Mouse (Mus musculus) embryonic facial prominence, embryonic 15.5 days (tissue): ENCODE results near the gene Milr1. TPM values are rescaled to one million over a fixed set of nuclear protein-coding genes. Genes with fewer than 3 reads are reported as not detected.
A peak's percentile ranks its signal among the peaks of the same experiment; 100 is the strongest.

ENCODE experiments used
- ATAC-seq: fragments of 200-750 bp; cut with Nextera tagmentation; 2 replicates; pipeline ENCODE4 v1.8.0; 2017; ENCODE audit warnings: low read depth, moderate TSS enrichment; ENCODE audit not compliant: insufficient number of reproducible peaks, low FRiP score, low TSS enrichment
- H3K27ac ChIP-seq: fragments of 300-500 bp; sonication (generic); replicated peaks from 2 replicates; pipeline ENCODE4 v1.5.1; 2015; ENCODE audit warnings: mild to moderate bottlenecking, inconsistent platforms
- H3K27me3 ChIP-seq: fragments of 300-500 bp; sonication (generic); 2 replicates; pipeline ENCODE4 v1.6.1; 2015; ENCODE audit warnings: inconsistent platforms
- H3K36me3 ChIP-seq: fragments of 300-500 bp; sonication (generic); 2 replicates; pipeline ENCODE4 v1.6.1; 2015; ENCODE audit warnings: mild to moderate bottlenecking, inconsistent platforms
- H3K4me1 ChIP-seq: fragments of 300-500 bp; sonication (generic); 2 replicates; pipeline ENCODE4 v1.6.1; 2015; ENCODE audit warnings: inconsistent platforms
- H3K4me2 ChIP-seq: fragments of 300-500 bp; sonication (generic); replicated peaks from 2 replicates; pipeline ENCODE4 v1.6.1; 2015; ENCODE audit warnings: mild to moderate bottlenecking, inconsistent platforms
- H3K4me3 ChIP-seq: fragments of 300-500 bp; sonication (generic); replicated peaks from 2 replicates; pipeline ENCODE4 v1.5.1; 2015; ENCODE audit warnings: mild to moderate bottlenecking, inconsistent platforms
- H3K9ac ChIP-seq: fragments of 300-500 bp; sonication (generic); 2 replicates; pipeline ENCODE4 v1.6.1; 2015; ENCODE audit warnings: inconsistent platforms
- H3K9me3 ChIP-seq: fragments of 300-500 bp; sonication (generic); replicated peaks from 2 replicates; pipeline ENCODE4 v1.6.1; 2016; ENCODE audit warnings: inconsistent platforms
- WGBS: fragments of 180-500 bp; shearing (Covaris S2); methylation state at CpG from one replicate; pipeline ENCODE4 v1.1.7; 2015; 5-methylcytosine and 5-hydroxymethylcytosine counted together
- polyA plus RNA-seq: library from polyadenylated mRNA; unstranded; fragments of >200 nt; fragmentation: Nextera tagmentation; extraction: Ambion mirVana; gene quantifications from 2 replicates; pipeline ENCODE4 v1.2.1, GENCODE M21; 2015

Gene Milr1
- polyA plus RNA-seq = 2.6 and 3.0 TPM in 2 replicates

GRCm38 (mm10) chr11:106751039-106752018 lies at the start of gene Milr1:
Milr1 (plus strand) TSS chr11:106751226.
- Histone ChIP-seq H3K9me3 (no peaks in the 10 kb centered on the region), H3K4me2 (no peak within 1 kb of the TSS), H3K36me3 (no peaks in the 10 kb centered on the region), H3K9ac (no peak within 1 kb of the TSS), H3K4me1 (no peaks in the 10 kb centered on the region), H3K27ac (no peak within 1 kb of the TSS), H3K4me3 (no peak within 1 kb of the TSS), H3K27me3 (no peaks in the 10 kb centered on the region)
- no peak for ATAC-seq
- WGBS = 80% methylated on average over 17 of the region's 17 CpGs

GRCm38 (mm10) chr11:106701589-106701988 lies 49.4 kb upstream of the Milr1 start:
- no peak overlapping the region for H3K9ac ChIP-seq
- H3K4me2 ChIP-seq = no peak overlapping the region
- ATAC-seq = no peak
- no peaks in the 10 kb centered on the region for H3K27me3 ChIP-seq
- H3K4me3 ChIP-seq = no peak overlapping the region
- H3K27ac ChIP-seq = no peak overlapping the region
- H3K36me3 ChIP-seq = no peaks in the 10 kb centered on the region
- H3K4me1 ChIP-seq = no peaks in the 10 kb centered on the region
- WGBS = 66% methylated on average over 9 of the region's 9 CpGs
- no peaks in the 10 kb centered on the region for H3K9me3 ChIP-seq

GRCm38 (mm10) chr11:106702584-106702983 lies 48.4 kb upstream of the Milr1 start:
- no peak overlapping the region for H3K9ac ChIP-seq
- no peak overlapping the region for H3K4me2 ChIP-seq
- H3K36me3 ChIP-seq = no peaks in the 10 kb centered on the region
- H3K27ac ChIP-seq = no peak overlapping the region
- H3K9me3 ChIP-seq = no peaks in the 10 kb centered on the region
- H3K4me1 ChIP-seq = 0 out of 2 replicates have a peak, but pooled peaks cover 5% of the 10 kb centered on the region
- 69% methylated on average over 3 of the region's 3 CpGs for WGBS
- H3K4me3 ChIP-seq = no peak overlapping the region
- H3K27me3 ChIP-seq = no peaks in the 10 kb centered on the region
- ATAC-seq = no peak

DNA sequence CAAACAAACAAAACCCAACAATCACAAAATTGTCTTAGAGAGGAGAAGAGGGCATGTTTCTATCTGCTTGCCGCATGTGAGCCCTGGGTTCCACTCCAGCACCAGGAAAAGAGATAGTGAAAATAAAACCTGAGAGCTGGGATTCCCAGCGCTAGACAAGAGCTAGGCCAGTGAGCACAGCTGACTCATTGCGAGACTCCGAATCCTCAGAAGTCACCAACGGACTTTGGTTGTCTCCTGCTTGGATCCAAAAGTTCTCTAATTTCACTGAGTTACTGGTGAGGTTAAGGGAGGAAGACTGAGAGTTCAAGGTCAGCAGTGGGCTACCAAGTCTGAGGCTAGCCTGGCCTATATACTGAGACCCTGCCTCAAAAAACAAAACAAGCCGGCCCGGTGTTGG lies 47.1 kb upstream of the Milr1 start:
- H3K9me3 ChIP-seq = no peaks in the 10 kb centered on the region
- H3K4me1 ChIP-seq = 0 out of 2 replicates have a peak, but pooled peaks cover 5% of the 10 kb centered on the region
- no peak overlapping the region for H3K4me3 ChIP-seq
- H3K36me3 ChIP-seq = no peaks in the 10 kb centered on the region
- 85% methylated on average over 7 of the region's 7 CpGs for WGBS
- no peak overlapping the region for H3K4me2 ChIP-seq
- H3K9ac ChIP-seq = no peak overlapping the region
- H3K27ac ChIP-seq = no peak overlapping the region
- no peaks in the 10 kb centered on the region for H3K27me3 ChIP-seq
- ATAC-seq = no peak

DNA sequence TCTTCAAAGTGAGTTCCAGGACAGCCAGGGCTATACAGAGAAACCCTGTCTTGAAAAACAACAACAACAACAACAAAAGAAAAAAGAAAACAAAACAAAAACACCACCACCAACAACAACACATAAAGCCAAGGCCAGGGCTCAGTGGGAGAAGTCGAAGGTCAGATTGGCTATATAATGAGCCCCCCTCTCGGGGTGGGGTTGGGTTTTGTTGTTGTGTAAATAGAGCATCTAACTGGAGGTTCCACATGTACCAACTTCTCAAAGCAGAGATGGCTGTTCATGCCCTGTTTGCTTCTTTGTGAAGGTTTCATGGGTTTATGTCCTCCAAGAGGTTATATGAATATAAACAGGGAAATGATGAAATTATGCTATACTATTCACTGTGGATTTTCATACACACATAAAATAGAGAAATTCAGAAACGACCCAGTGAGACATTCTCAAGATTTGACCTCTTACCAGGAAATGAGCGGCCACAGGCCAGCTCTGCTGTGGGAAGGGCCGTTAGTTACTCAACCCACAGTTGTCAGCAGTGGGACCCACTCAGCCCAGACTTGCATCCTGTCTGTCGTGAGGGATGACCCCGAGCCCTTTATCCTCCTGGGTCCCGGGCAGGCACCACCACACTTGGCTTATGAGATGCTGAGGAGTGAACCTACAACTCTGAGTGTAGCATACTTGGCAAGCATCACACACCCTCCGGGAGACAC lies 46.5 kb upstream of the Milr1 start:
- no peak overlapping the region for H3K4me3 ChIP-seq
- ATAC-seq = no peak
- H3K4me1 ChIP-seq = peaks cover 10% of the 10 kb centered on the region
- no peaks in the 10 kb centered on the region for H3K9me3 ChIP-seq
- WGBS = 65% methylated on average over 9 of the region's 9 CpGs
- H3K36me3 ChIP-seq = no peaks in the 10 kb centered on the region
- no peak overlapping the region for H3K9ac ChIP-seq
- no peaks in the 10 kb centered on the region for H3K27me3 ChIP-seq
- no peak overlapping the region for H3K27ac ChIP-seq
- no peak overlapping the region for H3K4me2 ChIP-seq

DNA sequence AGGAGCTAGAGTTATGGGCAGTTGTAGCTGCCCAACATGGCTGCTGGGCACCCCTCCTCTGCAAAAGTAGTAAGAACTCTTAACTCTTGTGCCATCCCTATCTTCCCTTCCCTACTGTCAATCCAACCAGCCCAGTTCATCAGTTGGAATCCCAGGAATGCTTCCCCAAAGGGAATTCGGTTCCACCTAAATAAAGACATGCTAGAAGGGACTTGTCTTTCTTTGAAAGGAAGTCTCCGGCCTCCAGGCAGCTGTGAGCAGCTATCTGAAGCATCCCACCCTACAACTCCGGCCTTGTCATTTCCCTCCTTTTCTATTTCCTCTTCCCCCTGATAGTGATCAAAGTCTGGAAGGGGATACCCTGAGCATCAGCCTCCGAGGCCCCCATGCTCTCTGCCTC lies 44.8 kb upstream of the Milr1 start:
- no peak for ATAC-seq
- Histone ChIP-seq H3K27me3 (no peaks in the 10 kb centered on the region), H3K4me3 (no peak overlapping the region), H3K9ac (no peak overlapping the region), H3K4me2 (no peak overlapping the region), H3K27ac (no peak overlapping the region), H3K36me3 (no peaks in the 10 kb centered on the region), H3K4me1 (peaks cover 14% of the 10 kb centered on the region), H3K9me3 (no peaks in the 10 kb centered on the region)
- WGBS = 11% methylated on average over 4 of the region's 4 CpGs

GRCm38 (mm10) chr11:106707085-106707484 lies 43.9 kb upstream of the Milr1 start:
- Histone ChIP-seq H3K9me3 (no peaks in the 10 kb centered on the region), H3K27me3 (no peaks in the 10 kb centered on the region), H3K4me3 (no peak overlapping the region), H3K4me2 (no peak overlapping the region), H3K27ac (no peak overlapping the region), H3K4me1 (peaks cover 14% of the 10 kb centered on the region), H3K9ac (no peak overlapping the region), H3K36me3 (no peaks in the 10 kb centered on the region)
- no peak for ATAC-seq
- 49% methylated on average over 8 of the region's 8 CpGs for WGBS

GRCm38 (mm10) chr11:106707866-106708265 lies 43.2 kb upstream of the Milr1 start:
- no peak for ATAC-seq
- Histone ChIP-seq H3K4me3 (no peak overlapping the region), H3K9ac (no peak overlapping the region), H3K27ac (no peak overlapping the region), H3K27me3 (no peaks in the 10 kb centered on the region), H3K4me1 (peaks cover 14% of the 10 kb centered on the region), H3K36me3 (no peaks in the 10 kb centered on the region), H3K9me3 (no peaks in the 10 kb centered on the region), H3K4me2 (no peak overlapping the region)
- WGBS = 65% methylated on average over 3 of the region's 3 CpGs

DNA sequence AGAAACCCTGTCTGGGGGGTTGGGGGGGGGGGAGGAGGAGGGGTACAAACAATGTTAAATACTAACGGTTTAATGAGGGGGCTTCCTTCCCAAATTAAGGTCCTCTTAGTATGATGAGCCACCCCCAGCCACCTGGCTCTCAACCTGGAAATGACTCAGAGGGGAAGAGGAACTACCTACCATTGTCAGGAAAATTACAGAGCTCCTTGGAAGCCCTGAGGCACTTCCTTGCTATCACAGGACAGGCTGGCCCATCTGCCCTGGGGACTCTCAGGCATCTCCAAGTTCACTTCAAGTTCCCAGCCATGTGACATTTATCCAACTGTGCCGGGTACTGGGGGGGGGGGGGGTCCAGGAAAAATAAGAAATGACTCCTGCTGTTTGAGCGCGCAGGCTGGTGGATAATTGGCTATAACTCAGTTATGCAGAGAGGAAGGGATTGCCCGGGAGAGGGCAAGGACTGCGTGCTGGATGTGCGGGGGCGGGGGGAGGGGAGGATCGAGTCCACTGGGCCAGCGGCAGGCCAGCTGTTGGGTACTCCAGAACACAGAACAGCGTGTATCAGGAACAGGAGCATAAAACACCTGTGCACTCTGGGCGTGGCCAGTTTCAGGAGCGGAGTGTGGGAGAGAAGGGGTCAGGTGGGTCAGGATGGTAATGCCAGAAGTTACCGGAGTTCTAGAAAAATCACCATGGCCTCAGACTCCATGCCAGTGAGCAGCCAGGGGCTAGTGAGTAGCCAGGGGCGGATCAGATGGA lies 41.6 kb upstream of the Milr1 start:
- Histone ChIP-seq H3K9ac (no peak overlapping the region), H3K27me3 (no peaks in the 10 kb centered on the region), H3K9me3 (no peaks in the 10 kb centered on the region), H3K4me2 (peak overlapping the region; percentile 34), H3K36me3 (no peaks in the 10 kb centered on the region), H3K4me1 (peaks cover 14% of the 10 kb centered on the region), H3K27ac (no peak overlapping the region), H3K4me3 (no peak overlapping the region; the same call in 1 of the 2 replicates)
- ATAC-seq = no peak
- 16% methylated on average over 15 of the region's 15 CpGs for WGBS

- no peak overlapping the region for H3K4me2 ChIP-seq
- WGBS = 64% methylated on average over 5 of the region's 5 CpGs
Observed at GRCm38 (mm10) chr11:106710789-106711188, 40.2 kb upstream of the Milr1 start.

GRCm38 (mm10) chr11:106715066-106715465 lies 36.0 kb upstream of the Milr1 start:
- peak overlapping the region; percentile 44; the same call in 1 of the 2 replicates for H3K27ac ChIP-seq
- no peak for ATAC-seq
- WGBS = 64% methylated on average over 6 of the region's 6 CpGs
- no peaks in the 10 kb centered on the region for H3K9me3 ChIP-seq
- H3K4me3 ChIP-seq = 0 out of 2 replicates have a peak overlapping the region, but pooled peaks have one; percentile 12
- no peaks in the 10 kb centered on the region for H3K27me3 ChIP-seq
- no peak overlapping the region for H3K4me2 ChIP-seq
- H3K36me3 ChIP-seq = no peaks in the 10 kb centered on the region
- no peak overlapping the region for H3K9ac ChIP-seq
- H3K4me1 ChIP-seq = no peaks in the 10 kb centered on the region

More at GRCm38 (mm10) chr11:106710789-106711188, 40.2 kb upstream of the Milr1 start:
- H3K27ac ChIP-seq = no peak overlapping the region
- H3K4me3 ChIP-seq = no peak overlapping the region
- ATAC-seq = no peak
- H3K27me3 ChIP-seq = no peaks in the 10 kb centered on the region
- H3K36me3 ChIP-seq = no peaks in the 10 kb centered on the region
- H3K9ac ChIP-seq = no peak overlapping the region
- H3K4me1 ChIP-seq = peaks cover 14% of the 10 kb centered on the region
- no peaks in the 10 kb centered on the region for H3K9me3 ChIP-seq
